Mouse (Mus musculus): ENCODE measurements around the gene Mum1l1. TPM values are rescaled to one million over a fixed set of nuclear protein-coding genes. Genes with fewer than 3 reads are reported as not detected.

Mum1l1 gene
- polyA plus RNA-seq, 1 experiment from 2014 or later, result not detected

DNA sequence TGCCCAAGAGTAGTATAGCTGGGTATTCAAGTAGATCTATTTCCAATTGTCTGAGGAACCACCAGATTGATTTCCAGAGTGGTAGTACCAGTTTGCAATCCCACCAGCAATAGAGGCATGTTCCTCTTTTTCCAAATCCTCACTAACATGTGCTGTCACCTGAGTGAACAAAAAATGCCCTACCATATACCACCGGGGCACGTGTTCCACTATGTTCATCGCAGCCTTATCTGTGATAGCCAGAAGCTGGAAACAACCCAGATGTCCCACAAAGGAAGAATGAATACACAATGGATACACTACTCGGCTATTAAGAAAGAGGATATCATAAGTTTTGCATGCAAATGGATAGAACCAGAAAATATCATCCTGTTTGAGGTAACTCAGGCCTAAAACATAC is 72.1 kb downstream of the Mum1l1 start:
- WGBS (ENCODE audit: missing documents), result 94% methylated on average over 4 of the region's 4 CpGs

More for the DNA sequence above, 72.1 kb downstream of the Mum1l1 start:
- H3K36me3 ChIP-seq (ENCODE audit: inconsistent target), result no peaks in the 10 kb centered on the region
- H3K27ac ChIP-seq, result no peak overlapping the region
- H3K4me3 ChIP-seq (ENCODE audit: inconsistent target), result no peak overlapping the region
- H3K79me2 ChIP-seq (ENCODE audit: inconsistent target), result no peaks in the 10 kb centered on the region

Other genes starting within 250 kb of the Mum1l1 start
- gene Serpina7, start 124.8 kb upstream of the Mum1l1 start, polyA plus RNA-seq (2018), result not detected in 3 replicates
- gene 4930513O06Rik, start 123.8 kb upstream of the Mum1l1 start, polyA plus RNA-seq (2018), result not detected in 3 replicates
- gene 4933428M09Rik, start 30.8 kb upstream of the Mum1l1 start, polyA plus RNA-seq (2018), result not detected in 3 replicates
- not detected in 3 replicates for gene Trap1a, start 123.6 kb downstream of the Mum1l1 start, polyA plus RNA-seq (2018)